Mouse (Mus musculus): ENCODE measurements around the gene C1rb.
"Not testable (repeated sequence)": the region's sequence is repeated elsewhere in the genome, so short reads cannot be mapped to it uniquely, and the experiment has no call there.

The C1rb gene

DNA sequence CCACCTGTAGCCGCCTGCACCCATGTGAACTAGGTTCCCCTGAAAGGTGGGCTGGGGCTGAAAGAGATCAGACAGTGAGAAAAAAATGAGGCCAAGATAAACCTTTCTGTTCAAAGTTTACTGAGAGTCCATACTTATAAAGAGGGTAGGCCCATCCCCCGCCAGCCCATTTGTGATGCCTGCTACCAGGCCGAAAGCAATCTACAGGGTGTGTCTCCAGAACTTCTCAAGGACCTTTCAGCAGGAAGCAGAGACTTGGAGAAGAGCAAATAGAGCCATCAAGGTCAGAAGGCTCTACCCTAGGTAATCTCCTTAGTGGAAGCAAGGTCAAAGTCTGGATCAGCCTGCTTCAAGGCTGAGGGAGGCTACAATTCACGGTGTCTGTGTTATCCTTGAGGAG lies 31.9 kb downstream of the C1rb start:
- DNase-seq = no peak

DNA sequence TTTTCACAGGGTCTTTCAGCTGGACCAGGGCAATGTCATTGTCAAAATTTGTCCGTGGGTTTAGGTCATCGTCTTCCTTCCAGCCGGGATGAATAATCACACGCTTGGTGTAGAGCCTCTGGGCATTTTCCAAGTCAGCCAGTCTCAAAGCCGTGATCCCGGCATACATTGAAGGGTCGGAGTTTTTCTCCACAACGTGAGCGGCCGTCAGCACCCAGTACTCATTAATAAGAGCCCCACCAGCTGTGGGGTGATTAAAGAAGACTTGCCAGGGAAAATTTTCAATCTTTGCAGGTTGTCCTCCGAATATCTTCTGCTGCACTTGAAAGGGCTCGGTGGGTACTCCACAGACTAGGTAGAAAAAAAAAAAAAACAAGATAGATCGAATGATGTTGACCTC lies 55.5 kb downstream of the C1rb start:
- no peak for DNase-seq

DNA sequence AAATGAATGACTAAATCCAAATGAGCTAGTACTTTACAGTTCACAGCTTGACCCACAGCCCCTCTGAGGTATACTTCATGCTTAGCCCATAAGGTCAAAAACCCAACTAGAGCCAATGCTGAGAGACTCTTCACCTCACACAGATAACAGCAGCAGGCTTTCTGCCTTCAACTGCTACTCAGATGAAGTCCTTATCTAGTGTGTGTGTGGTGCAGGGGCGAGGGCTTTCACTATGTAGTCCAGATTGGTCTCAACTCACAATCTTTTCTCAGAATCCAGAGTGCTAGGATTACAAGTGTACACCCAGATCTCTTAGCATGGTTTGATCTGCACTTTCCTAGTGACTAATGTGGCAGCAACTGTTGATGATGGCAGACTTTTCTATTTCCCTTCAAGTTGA lies 56.1 kb downstream of the C1rb start:
- not testable (repeated sequence) for DNase-seq

DNA sequence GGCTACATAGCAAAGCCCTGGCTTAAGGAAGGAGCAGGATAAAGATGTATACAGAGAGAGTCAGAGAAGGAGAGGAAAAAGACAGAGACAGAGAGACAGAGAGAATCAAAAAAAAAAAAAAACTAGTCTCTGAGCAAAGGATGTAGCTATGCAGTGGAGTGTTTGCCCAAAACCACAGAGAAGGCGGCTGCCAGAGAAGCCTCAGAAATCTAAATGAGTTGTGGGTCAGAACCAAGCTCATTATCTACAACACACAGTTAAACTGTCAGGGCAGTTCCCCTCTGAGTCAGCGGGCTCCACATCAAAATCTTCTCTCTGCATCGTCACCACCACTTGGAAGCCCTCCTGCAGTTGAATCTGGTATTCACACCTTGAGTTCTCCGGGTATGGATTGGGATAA lies 60.7 kb downstream of the C1rb start:
- DNase-seq = no peak
